Comparison of ENCODE assay signal across 13 mouse cellular contexts in the genomic region with DNA sequence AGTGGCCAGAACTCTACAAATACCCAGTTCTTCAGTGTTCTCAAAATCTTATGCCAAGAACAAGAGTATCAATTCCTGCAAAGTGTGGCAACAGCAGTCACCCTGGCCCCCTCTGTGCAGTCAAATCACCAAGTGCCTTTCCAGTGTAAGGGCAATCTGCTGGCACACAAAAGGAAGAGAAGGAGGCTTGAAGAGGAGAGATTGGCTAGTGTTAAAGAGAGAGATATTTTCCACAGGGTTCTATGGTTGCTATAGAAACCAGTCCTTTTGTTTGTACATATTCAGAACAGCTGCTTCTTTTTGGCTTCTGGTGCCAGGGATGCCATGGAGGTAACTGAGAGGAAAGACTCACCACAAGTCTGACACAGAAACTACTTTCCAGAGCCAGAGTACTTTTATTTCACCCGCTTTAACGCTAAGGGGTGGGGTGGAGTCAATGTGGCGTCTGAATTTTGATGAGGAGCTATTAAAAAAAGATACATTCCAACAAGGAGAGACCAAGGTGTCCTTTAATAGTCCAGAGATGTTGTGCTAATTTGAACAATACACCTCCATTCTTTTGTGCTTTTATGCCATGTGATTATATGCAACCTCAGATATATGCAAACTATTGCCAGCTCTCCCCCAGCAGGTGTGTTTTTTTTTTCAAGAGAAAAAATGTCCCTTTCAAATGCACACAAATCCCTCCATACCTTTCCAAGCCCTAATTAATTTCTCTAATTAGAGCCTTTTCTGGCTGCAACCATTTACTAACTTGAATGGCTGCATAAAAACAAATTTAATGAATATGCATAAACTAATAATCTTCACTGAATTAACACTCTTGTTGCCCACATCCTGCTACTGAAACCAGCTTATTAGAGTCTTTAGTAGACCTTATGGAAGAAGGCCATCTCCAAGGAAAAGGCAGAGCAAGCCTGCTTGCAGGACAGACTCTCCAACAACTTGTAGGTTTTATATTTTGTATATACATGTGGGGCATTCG.
DNase-seq lines count a peak whose midpoint lies in the region; ATAC-seq and TF ChIP-seq lines count a peak whose summit lies in the region.
"Had no signal": no experiment of that assay in that cellular context is flagged by ENCODE, and none has a peak within 500 bp of the region (broad histone marks: within the 10 kb centered on the region; RNA-seq: fewer than 3 reads in every experiment).

No protein-coding gene starts in this region.

- no peaks in the 10 kb centered on the region for H3K36me3 ChIP-seq in CH12.LX (replicated peaks in 1 of 2; ENCODE audit: control insufficient read depth in 1 of 2, insufficient read depth in 1 of 2, low read length in 1 of 2)
- H3K36me3 ChIP-seq in forebrain, embryonic 15.5 days: no peaks in the 10 kb centered on the region
- no peaks in the 10 kb centered on the region for H3K36me3 ChIP-seq in midbrain, embryonic 12.5 days
- no peaks in the 10 kb centered on the region for H3K36me3 ChIP-seq in liver, embryonic 11.5 days (ENCODE audit: control insufficient read depth, insufficient read depth, low read length)
- H3K36me3 ChIP-seq: embryonic facial prominence, embryonic 12.5 days; heart, embryonic 15.5 days had no signal

- in situ Hi-C loops in CH12.LX (cut with MboI; ENCODE audit: low pct_ligation_motif_present, low pct_unique_long_range_greater_than_20kb, low sequenced_read_pairs): no loop called here

- no peaks in the 10 kb centered on the region for H3K27me3 ChIP-seq in CH12.LX (replicated peaks)
- H3K27me3 ChIP-seq in forebrain, embryonic 15.5 days: no peaks in the 10 kb centered on the region
- no peaks in the 10 kb centered on the region for H3K27me3 ChIP-seq in midbrain, embryonic 12.5 days
- no peaks in the 10 kb centered on the region for H3K27me3 ChIP-seq in liver, embryonic 11.5 days (replicated peaks; ENCODE audit: control insufficient read depth, insufficient read depth, low read length)
- H3K27me3 ChIP-seq: embryonic facial prominence, embryonic 12.5 days; heart, embryonic 15.5 days had no signal

- no peaks in the 10 kb centered on the region for H3K79me2 ChIP-seq in CH12.LX (replicated peaks; ENCODE audit: control insufficient read depth, extremely low read depth, insufficient read depth, poor library complexity, severe bottlenecking)

- H3K9me3 ChIP-seq in CH12.LX (replicated peaks; ENCODE audit: low read length): no peaks in the 10 kb centered on the region
- H3K9me3 ChIP-seq in forebrain, embryonic 15.5 days: no peaks in the 10 kb centered on the region
- no peaks in the 10 kb centered on the region for H3K9me3 ChIP-seq in midbrain, embryonic 12.5 days
- no peaks in the 10 kb centered on the region for H3K9me3 ChIP-seq in liver, embryonic 11.5 days (ENCODE audit: control insufficient read depth, low read length)
- H3K9me3 ChIP-seq: embryonic facial prominence, embryonic 12.5 days; heart, embryonic 15.5 days had no signal

- H3K4me3 ChIP-seq in CH12.LX (replicated peaks in 1 of 3; ENCODE audit: low read depth in 2 of 3, low read length in 2 of 3, poor library complexity in 1 of 3): no peak overlapping the region
- H3K4me3 ChIP-seq in forebrain, embryonic 15.5 days: no peak overlapping the region
- no peak overlapping the region for H3K4me3 ChIP-seq in midbrain, embryonic 12.5 days
- no peak overlapping the region for H3K4me3 ChIP-seq in liver, embryonic 11.5 days (ENCODE audit: low read depth, low read length)
- H3K4me3 ChIP-seq: embryonic facial prominence, embryonic 12.5 days; gastrocnemius, adult 2 months; heart, embryonic 15.5 days had no signal

- ATAC-seq in forebrain, embryonic 15.5 days (replicated peaks): peak; percentile 94
- ATAC-seq in midbrain, embryonic 12.5 days (ENCODE audit: low FRiP score, low read depth): peak; percentile 89
- ATAC-seq in liver, embryonic 11.5 days (replicated peaks; ENCODE audit: low FRiP score): no peak
- ATAC-seq in inflammation-experienced regulatory T-cells, adult 6 months: no peak

- no peak for TF ChIP-seq POLR2A in CH12.LX (IDR thresholded peaks at IDR 0.05; ENCODE audit: low read depth, low read length)

- dilution Hi-C loops in CH12.LX (cut with MboI; ENCODE audit: extremely low pct_ligation_motif_present, extremely low pct_unique_long_range_greater_than_20kb, low sequenced_read_pairs): no loop called here

- no peak for TF ChIP-seq CTCF in CH12.LX (conservative IDR thresholded peaks at IDR 0.05 in 1 of 2, IDR thresholded peaks at IDR 0.05 in 1 of 2; ENCODE audit: low read depth in 2 of 2, low read length in 2 of 2)

- H3K9ac ChIP-seq in CH12.LX (ENCODE audit: insufficient read depth, low read depth): no peak overlapping the region
- no peak overlapping the region for H3K9ac ChIP-seq in forebrain, embryonic 15.5 days (replicated peaks)
- H3K9ac ChIP-seq in midbrain, embryonic 12.5 days (replicated peaks): no peak overlapping the region
- H3K9ac ChIP-seq in liver, embryonic 11.5 days (ENCODE audit: low read depth, low read length): no peak overlapping the region
- H3K9ac ChIP-seq: embryonic facial prominence, embryonic 12.5 days; heart, embryonic 15.5 days had no signal

- H3K27ac ChIP-seq in CH12.LX (ENCODE audit: insufficient read depth, low read depth): no peak overlapping the region
- H3K27ac ChIP-seq in forebrain, embryonic 15.5 days (replicated peaks): peak overlapping the region; percentile 70
- peak overlapping the region; percentile 60 for H3K27ac ChIP-seq in midbrain, embryonic 12.5 days (replicated peaks)
- no peak overlapping the region for H3K27ac ChIP-seq in liver, embryonic 11.5 days (ENCODE audit: low read depth, low read length)
- H3K27ac ChIP-seq: embryonic facial prominence, embryonic 12.5 days; gastrocnemius, adult 2 months; heart, embryonic 15.5 days; kidney, postnatal 0 days; stomach, postnatal 0 days had no signal

- 27% methylated on average over 4 of the region's 4 CpGs for WGBS in forebrain, embryonic 15.5 days
- WGBS in midbrain, embryonic 12.5 days: 53% methylated on average over 4 of the region's 4 CpGs
- WGBS in liver, embryonic 11.5 days: 73% methylated on average over 4 of the region's 4 CpGs

- DNase-seq in CH12.LX (ENCODE audit: extremely low read depth): peak; percentile 0
- peak; percentile 1 for DNase-seq in R1 (ENCODE audit: low read depth, low spot score)
- no peak for DNase-seq in liver, embryonic 11.5 days (ENCODE audit: low spot score)
- DNase-seq in T-cell, adult 2 months (ENCODE audit: low spot score): no peak
- DNase-seq: gastrocnemius, adult 2 months; lung, adult 2 months had no signal

- TF ChIP-seq EP300 in CH12.LX (IDR thresholded peaks at IDR 0.05; ENCODE audit: low read length): no peak

- H3K4me2 ChIP-seq in CH12.LX (ENCODE audit: insufficient read depth, low read depth, poor library complexity, severe bottlenecking): no peak overlapping the region
- H3K4me2 ChIP-seq in forebrain, embryonic 15.5 days (replicated peaks): peak overlapping the region; percentile 11; the same call in 1 of the 2 replicates
- peak overlapping the region; percentile 4; the same call in 1 of the 2 replicates for H3K4me2 ChIP-seq in midbrain, embryonic 12.5 days (replicated peaks)
- H3K4me2 ChIP-seq in liver, embryonic 11.5 days: no peak overlapping the region
- H3K4me2 ChIP-seq: embryonic facial prominence, embryonic 12.5 days; heart, embryonic 15.5 days had no signal

- TF ChIP-seq RAD21 in CH12.LX (IDR thresholded peaks at IDR 0.05; ENCODE audit: low read depth, low read length): no peak

- H3K4me1 ChIP-seq in CH12.LX (ENCODE audit: control insufficient read depth in 1 of 2, insufficient read depth in 2 of 2): peaks cover 0 to 4% of the 10 kb centered on the region in 2 experiments; a peak in 2 of 4 replicates
- H3K4me1 ChIP-seq in forebrain, embryonic 15.5 days: peaks cover 21% of the 10 kb centered on the region
- peaks cover 8% of the 10 kb centered on the region for H3K4me1 ChIP-seq in midbrain, embryonic 12.5 days
- no peaks in the 10 kb centered on the region for H3K4me1 ChIP-seq in liver, embryonic 11.5 days (replicated peaks; ENCODE audit: control insufficient read depth, insufficient read depth, low read length)
- H3K4me1 ChIP-seq: heart, embryonic 15.5 days had no signal

TF ChIP-seq in CH12.LX, 34 proteins besides CTCF, POLR2A, EP300 and RAD21:
- no peak for TF ChIP-seq SIN3A (IDR thresholded peaks at IDR 0.05; ENCODE audit: low read length)
TF ChIP-seq in CH12.LX: peak in this region for 0.

Comparison
In these comparisons a context has a peak if more than half of its experiments do, and no peak if none do; other contexts are left out.
1. DNase-seq: peak in CH12.LX (single experiment) and R1 (single experiment); none in liver, embryonic 11.5 days (single experiment) and T-cell, adult 2 months (single experiment).
2. H3K27ac ChIP-seq: peak in forebrain, embryonic 15.5 days (single experiment) and midbrain, embryonic 12.5 days (single experiment); none in CH12.LX (single experiment) and liver, embryonic 11.5 days (single experiment).
3. H3K4me2 ChIP-seq: peak in forebrain, embryonic 15.5 days (single experiment) and midbrain, embryonic 12.5 days (single experiment); none in CH12.LX (single experiment) and liver, embryonic 11.5 days (single experiment).
4. ATAC-seq: peak in forebrain, embryonic 15.5 days (single experiment) and midbrain, embryonic 12.5 days (single experiment); none in liver, embryonic 11.5 days (single experiment) and inflammation-experienced regulatory T-cells, adult 6 months (single experiment).